Mouse (Mus musculus): ENCODE data around the gene Cant1. TPM values are rescaled to one million over a fixed set of nuclear protein-coding genes. Genes with fewer than 3 reads are reported as not detected.

Gene Cant1
- polyA plus RNA-seq (2015; fragmentation: Nextera tagmentation; extraction: Ambion mirVana) = 25.7 and 28.2 TPM in 2 replicates

- Histone ChIP-seq H3K27ac (replicated peaks) (peak within 1 kb of the TSS; percentile 70), H3K27me3 (no peaks in the 10 kb centered on the region), H3K9ac (peak within 1 kb of the TSS; percentile 97), H3K9me3 (no peaks in the 10 kb centered on the region), H3K4me3 (peak within 1 kb of the TSS; percentile 97), H3K36me3 (peaks cover 15% of the 10 kb centered on the region; the same call in 1 of the 2 replicates), H3K4me1 (replicated peaks) (peaks cover 48% of the 10 kb centered on the region), H3K4me2 (peak within 1 kb of the TSS; percentile 93)
- under 1% methylated on average over 47 of the region's 50 CpGs for WGBS
- peak; percentile 93 for ATAC-seq (ENCODE audit: low read depth)
These were observed at the start of gene Cant1 for GRCm38 (mm10) chr11:118418834-118419504. TSS of gene Cant1 (minus strand) at chr11:118419086.

GRCm38 (mm10) chr11:118467441-118468035 is 48.7 kb upstream of the Cant1 start:
- H3K27me3 ChIP-seq = no peaks in the 10 kb centered on the region
- H3K4me1 ChIP-seq (replicated peaks) = peaks cover 16% of the 10 kb centered on the region
- ATAC-seq (ENCODE audit: low read depth) = no peak
- H3K27ac ChIP-seq (replicated peaks) = no peak overlapping the region
- no peaks in the 10 kb centered on the region for H3K36me3 ChIP-seq
- H3K4me3 ChIP-seq = no peak overlapping the region
- WGBS = 64% methylated on average over 11 of the region's 11 CpGs
- H3K9me3 ChIP-seq = no peaks in the 10 kb centered on the region
- no peak overlapping the region for H3K9ac ChIP-seq
- H3K4me2 ChIP-seq = no peak overlapping the region

- Histone ChIP-seq H3K36me3 (no peaks in the 10 kb centered on the region), H3K9ac (no peak overlapping the region), H3K27me3 (no peaks in the 10 kb centered on the region), H3K9me3 (0 out of 2 replicates have a peak, but pooled peaks cover 4% of the 10 kb centered on the region), H3K4me3 (no peak overlapping the region), H3K27ac (replicated peaks) (no peak overlapping the region), H3K4me1 (replicated peaks) (no peaks in the 10 kb centered on the region), H3K4me2 (no peak overlapping the region)
- 59% methylated on average over 6 of the region's 6 CpGs for WGBS
- ATAC-seq (ENCODE audit: low read depth) = no peak
These were observed 41.4 kb upstream of the Cant1 start for GRCm38 (mm10) chr11:118460280-118460679.

GRCm38 (mm10) chr11:118459536-118459935 is 40.6 kb upstream of the Cant1 start:
- Histone ChIP-seq H3K4me2 (no peak overlapping the region), H3K4me1 (replicated peaks) (no peaks in the 10 kb centered on the region; the same call in 1 of the 2 replicates), H3K27me3 (no peaks in the 10 kb centered on the region), H3K9me3 (0 out of 2 replicates have a peak, but pooled peaks cover 4% of the 10 kb centered on the region), H3K27ac (replicated peaks) (no peak overlapping the region), H3K4me3 (no peak overlapping the region), H3K36me3 (no peaks in the 10 kb centered on the region), H3K9ac (no peak overlapping the region)
- 69% methylated on average over 2 of the region's 4 CpGs for WGBS
- no peak for ATAC-seq (ENCODE audit: low read depth)

GRCm38 (mm10) chr11:118459051-118459450 is 40.2 kb upstream of the Cant1 start:
- Histone ChIP-seq H3K4me1 (replicated peaks) (peaks cover 4% of the 10 kb centered on the region), H3K9me3 (0 out of 2 replicates have a peak, but pooled peaks cover 4% of the 10 kb centered on the region), H3K4me3 (no peak overlapping the region), H3K27me3 (no peaks in the 10 kb centered on the region), H3K36me3 (no peaks in the 10 kb centered on the region), H3K27ac (replicated peaks) (no peak overlapping the region), H3K9ac (no peak overlapping the region), H3K4me2 (no peak overlapping the region)
- ATAC-seq (ENCODE audit: low read depth) = no peak
- WGBS = 50% methylated on average over 8 of the region's 8 CpGs

GRCm38 (mm10) chr11:118456937-118457336 is 38.1 kb upstream of the Cant1 start:
- ATAC-seq (ENCODE audit: low read depth) = no peak
- Histone ChIP-seq H3K9me3 (0 out of 2 replicates have a peak, but pooled peaks cover 4% of the 10 kb centered on the region), H3K4me3 (no peak overlapping the region), H3K4me2 (no peak overlapping the region), H3K9ac (no peak overlapping the region), H3K4me1 (replicated peaks) (peaks cover 7% of the 10 kb centered on the region), H3K27me3 (no peaks in the 10 kb centered on the region), H3K27ac (replicated peaks) (no peak overlapping the region), H3K36me3 (no peaks in the 10 kb centered on the region)
- WGBS = 82% methylated on average over 11 of the region's 11 CpGs

GRCm38 (mm10) chr11:118455788-118456187 is 36.9 kb upstream of the Cant1 start:
- 0 out of 2 replicates have a peak, but pooled peaks cover 4% of the 10 kb centered on the region for H3K9me3 ChIP-seq
- no peaks in the 10 kb centered on the region for H3K27me3 ChIP-seq
- no peak overlapping the region for H3K4me2 ChIP-seq
- H3K9ac ChIP-seq = no peak overlapping the region
- H3K4me1 ChIP-seq (replicated peaks) = peaks cover 7% of the 10 kb centered on the region
- H3K36me3 ChIP-seq = no peaks in the 10 kb centered on the region
- WGBS = 90% methylated on average over 6 of the region's 6 CpGs
- no peak overlapping the region for H3K27ac ChIP-seq (replicated peaks)
- no peak for ATAC-seq (ENCODE audit: low read depth)
- H3K4me3 ChIP-seq = no peak overlapping the region

- H3K36me3 ChIP-seq = no peaks in the 10 kb centered on the region
- H3K4me2 ChIP-seq = no peak overlapping the region
- H3K27me3 ChIP-seq = no peaks in the 10 kb centered on the region
- H3K4me1 ChIP-seq (replicated peaks) = peaks cover 7% of the 10 kb centered on the region
- ATAC-seq (ENCODE audit: low read depth) = no peak
- WGBS = 71% methylated on average over 11 of the region's 11 CpGs
- H3K9me3 ChIP-seq = no peaks in the 10 kb centered on the region
- no peak overlapping the region for H3K27ac ChIP-seq (replicated peaks)
- H3K9ac ChIP-seq = no peak overlapping the region
- no peak overlapping the region for H3K4me3 ChIP-seq
These were observed 35.2 kb upstream of the Cant1 start for GRCm38 (mm10) chr11:118453886-118454671.

GRCm38 (mm10) chr11:118452955-118453354 is 34.1 kb upstream of the Cant1 start:
- Histone ChIP-seq H3K4me3 (no peak overlapping the region), H3K27me3 (no peaks in the 10 kb centered on the region), H3K4me2 (no peak overlapping the region), H3K27ac (replicated peaks) (no peak overlapping the region), H3K4me1 (replicated peaks) (peaks cover 7% of the 10 kb centered on the region), H3K9me3 (no peaks in the 10 kb centered on the region), H3K9ac (no peak overlapping the region), H3K36me3 (no peaks in the 10 kb centered on the region)
- WGBS = 49% methylated on average over 2 of the region's 2 CpGs
- no peak for ATAC-seq (ENCODE audit: low read depth)

- Histone ChIP-seq H3K4me3 (no peak overlapping the region), H3K9ac (no peak overlapping the region), H3K4me1 (replicated peaks) (peaks cover 8% of the 10 kb centered on the region), H3K27ac (replicated peaks) (no peak overlapping the region), H3K27me3 (no peaks in the 10 kb centered on the region), H3K36me3 (no peaks in the 10 kb centered on the region), H3K4me2 (no peak overlapping the region), H3K9me3 (no peaks in the 10 kb centered on the region)
- ATAC-seq (ENCODE audit: low read depth) = no peak
- WGBS = 87% methylated on average over 6 of the region's 6 CpGs
These were observed 32.3 kb upstream of the Cant1 start for GRCm38 (mm10) chr11:118451211-118451610.

GRCm38 (mm10) chr11:118448385-118448784 is 29.5 kb upstream of the Cant1 start:
- Histone ChIP-seq H3K9me3 (no peaks in the 10 kb centered on the region), H3K4me3 (no peak overlapping the region), H3K36me3 (no peaks in the 10 kb centered on the region), H3K27ac (replicated peaks) (no peak overlapping the region), H3K27me3 (peaks cover 4% of the 10 kb centered on the region; the same call in 1 of the 2 replicates), H3K9ac (no peak overlapping the region), H3K4me2 (no peak overlapping the region), H3K4me1 (replicated peaks) (peaks cover 4% of the 10 kb centered on the region; the same call in 1 of the 2 replicates)
- ATAC-seq (ENCODE audit: low read depth) = no peak
- 93% methylated on average over 8 of the region's 8 CpGs for WGBS

- Histone ChIP-seq H3K4me3 (no peak overlapping the region), H3K4me1 (replicated peaks) (peaks cover 13% of the 10 kb centered on the region), H3K36me3 (no peaks in the 10 kb centered on the region), H3K27me3 (peaks cover 4% of the 10 kb centered on the region; the same call in 1 of the 2 replicates), H3K4me2 (no peak overlapping the region), H3K9ac (no peak overlapping the region), H3K9me3 (no peaks in the 10 kb centered on the region), H3K27ac (replicated peaks) (no peak overlapping the region)
- WGBS = 63% methylated on average over 4 of the region's 4 CpGs
- ATAC-seq (ENCODE audit: low read depth) = no peak
These were observed 28.5 kb upstream of the Cant1 start for GRCm38 (mm10) chr11:118447346-118447745.

Data from neural tube, embryonic 13.5 days (tissue).